Mouse (Mus musculus) 3134 (cell line): ENCODE measurements around the gene Plek.
A peak's percentile ranks its signal among the peaks of the same experiment; 100 is the strongest.

ENCODE experiments used
- DNase-seq: peaks from one replicate; pipeline ENCODE4 v3.0.0-alpha.2; 2011; ENCODE audit warnings: low spot score; ENCODE audit not compliant: insufficient read length; ENCODE audit errors: extremely low read depth

Plek gene

GRCm38 (mm10) chr11:17000353-17001334, 51.5 kb downstream of the Plek start:
- peak; percentile 20 for DNase-seq

GRCm38 (mm10) chr11:16999933-17000332, 52.2 kb downstream of the Plek start:
- DNase-seq: no peak

GRCm38 (mm10) chr11:16999387-16999786, 52.8 kb downstream of the Plek start:
- no peak for DNase-seq

GRCm38 (mm10) chr11:16997465-16997864, 54.7 kb downstream of the Plek start:
- DNase-seq: no peak

GRCm38 (mm10) chr11:16996818-16997217, 55.4 kb downstream of the Plek start:
- no peak for DNase-seq

GRCm38 (mm10) chr11:16992880-16993279, 59.3 kb downstream of the Plek start:
- DNase-seq: no peak

- DNase-seq: no peak
Measured at GRCm38 (mm10) chr11:16989885-16990284, 62.3 kb downstream of the Plek start.

- no peak for DNase-seq
Measured at GRCm38 (mm10) chr11:16987745-16988328, 64.3 kb downstream of the Plek start.

GRCm38 (mm10) chr11:16986550-16987187, 65.5 kb downstream of the Plek start:
- no peak for DNase-seq

GRCm38 (mm10) chr11:16978161-16978707, 73.9 kb downstream of the Plek start:
- no peak for DNase-seq

GRCm38 (mm10) chr11:16977611-16978010, 74.6 kb downstream of the Plek start:
- DNase-seq: no peak

- DNase-seq: no peak
Measured at GRCm38 (mm10) chr11:16976937-16977336, 75.2 kb downstream of the Plek start.

- DNase-seq: no peak
Measured at GRCm38 (mm10) chr11:16973086-16973485, 79.1 kb downstream of the Plek start.

- no peak for DNase-seq
Measured at GRCm38 (mm10) chr11:16972027-16972426, 80.2 kb downstream of the Plek start.

- DNase-seq: no peak
Measured at GRCm38 (mm10) chr11:16969650-16970049, 82.5 kb downstream of the Plek start.

- no peak for DNase-seq
Measured at GRCm38 (mm10) chr11:16967806-16968205, 84.4 kb downstream of the Plek start.

GRCm38 (mm10) chr11:16958520-16958919, 93.7 kb downstream of the Plek start:
- DNase-seq: no peak

GRCm38 (mm10) chr11:16957030-16957429, 95.2 kb downstream of the Plek start:
- DNase-seq: no peak

GRCm38 (mm10) chr11:16956115-16956862, 95.9 kb downstream of the Plek start:
- no peak for DNase-seq

GRCm38 (mm10) chr11:16951761-16952010, 100.5 kb downstream of the Plek start:
- no peak for DNase-seq
